Mouse (Mus musculus) kidney, embryonic 15.5 days (tissue): ENCODE measurements around the gene Zbtb20. TPM values are rescaled to one million over a fixed set of nuclear protein-coding genes. Genes with fewer than 3 reads are reported as not detected.

Experiments used
- ATAC-seq: fragments of 200-750 bp; cut with Nextera tagmentation; replicated peaks from 2 replicates; pipeline ENCODE4 v1.8.0; 2017; ENCODE audit warnings: moderate TSS enrichment; ENCODE audit not compliant: low FRiP score
- H3K27ac ChIP-seq: fragments of 300-500 bp; sonication (generic); 2 replicates; pipeline ENCODE4 v1.5.1; 2015; ENCODE audit warnings: mild to moderate bottlenecking, inconsistent platforms
- H3K27me3 ChIP-seq: fragments of 300-500 bp; sonication (generic); 2 replicates; pipeline ENCODE4 v1.6.1; 2015; ENCODE audit warnings: inconsistent platforms
- H3K36me3 ChIP-seq: fragments of 300-500 bp; sonication (generic); 2 replicates; pipeline ENCODE4 v1.6.1; 2015; ENCODE audit warnings: inconsistent platforms
- H3K4me1 ChIP-seq: fragments of 300-500 bp; sonication (generic); 2 replicates; pipeline ENCODE4 v1.6.1; 2015; ENCODE audit warnings: inconsistent platforms
- H3K4me2 ChIP-seq: fragments of 300-500 bp; sonication (generic); 2 replicates; pipeline ENCODE4 v1.6.1; 2015; ENCODE audit warnings: moderate library complexity, mild to moderate bottlenecking, inconsistent platforms
- H3K4me3 ChIP-seq: fragments of 300-500 bp; sonication (generic); replicated peaks from 2 replicates; pipeline ENCODE4 v1.5.1; 2015; ENCODE audit warnings: mild to moderate bottlenecking, inconsistent platforms
- H3K9ac ChIP-seq: fragments of 300-500 bp; sonication (generic); 2 replicates; pipeline ENCODE4 v1.6.1; 2015; ENCODE audit warnings: mild to moderate bottlenecking, inconsistent platforms
- H3K9me3 ChIP-seq: fragments of 300-500 bp; sonication (generic); replicated peaks from 2 replicates; pipeline ENCODE4 v1.6.1; 2016; ENCODE audit warnings: inconsistent platforms
- WGBS: fragments of 180-500 bp; shearing (Covaris S2); methylation state at CpG from one replicate; pipeline ENCODE4 v1.1.7; 2015; ENCODE audit warnings: mixed read lengths; 5-methylcytosine and 5-hydroxymethylcytosine counted together
- polyA plus RNA-seq: library from polyadenylated mRNA; unstranded; fragments of >200 nt; fragmentation: Nextera tagmentation; extraction: Ambion mirVana; gene quantifications from 2 replicates; pipeline ENCODE4 v1.2.1, GENCODE M21; 2015

Zbtb20 gene
- 41.2 and 42.1 TPM in 2 replicates for polyA plus RNA-seq

DNA sequence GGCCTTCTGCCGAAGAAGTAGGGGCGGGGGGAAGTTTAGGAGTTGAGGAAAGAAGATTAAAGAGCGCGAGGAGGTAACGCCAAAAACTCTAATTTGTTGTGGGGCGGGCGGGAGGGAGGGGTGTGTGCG, at the start of gene Zbtb20:
TSS of gene Zbtb20 (plus strand) at position 30 of the 129 bp plus-strand sequence.
- Histone ChIP-seq H3K4me1 (peaks cover 13% of the 10 kb centered on the region; the same call in 1 of the 2 replicates), H3K36me3 (no peaks in the 10 kb centered on the region), H3K4me3 (peak within 1 kb of the TSS; percentile 70), H3K27ac (peak within 1 kb of the TSS; percentile 100), H3K9ac (peak within 1 kb of the TSS; percentile 70), H3K27me3 (no peaks in the 10 kb centered on the region), H3K9me3 (no peaks in the 10 kb centered on the region), H3K4me2 (peak within 1 kb of the TSS; percentile 66)
- 0% methylated on average over 7 of the region's 8 CpGs for WGBS
- no peak for ATAC-seq

DNA sequence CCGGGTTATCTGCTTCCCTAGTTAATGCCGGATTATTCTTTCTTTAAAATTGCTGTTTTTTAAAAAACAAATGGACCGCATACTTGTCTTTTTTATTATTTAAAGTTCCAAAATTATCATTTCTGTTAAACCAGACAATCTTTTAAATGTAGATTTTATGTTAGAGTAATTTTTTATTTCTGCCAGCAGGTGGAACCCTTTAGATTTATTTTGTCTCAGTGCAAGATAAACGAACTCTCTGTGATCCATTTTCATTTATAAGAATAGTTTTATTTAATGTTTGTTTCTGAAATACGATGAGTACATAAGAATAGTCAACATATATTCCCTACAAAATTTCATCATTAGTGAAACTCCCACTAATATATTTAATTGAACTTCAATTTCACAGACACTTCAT, 39.7 kb upstream of the Zbtb20 start:
- Histone ChIP-seq H3K4me2 (no peak overlapping the region), H3K36me3 (no peaks in the 10 kb centered on the region), H3K4me3 (no peak overlapping the region), H3K4me1 (no peaks in the 10 kb centered on the region), H3K27ac (no peak overlapping the region), H3K27me3 (no peaks in the 10 kb centered on the region), H3K9ac (no peak overlapping the region), H3K9me3 (no peaks in the 10 kb centered on the region)
- 69% methylated on average over 5 of the region's 5 CpGs for WGBS
- ATAC-seq: no peak

DNA sequence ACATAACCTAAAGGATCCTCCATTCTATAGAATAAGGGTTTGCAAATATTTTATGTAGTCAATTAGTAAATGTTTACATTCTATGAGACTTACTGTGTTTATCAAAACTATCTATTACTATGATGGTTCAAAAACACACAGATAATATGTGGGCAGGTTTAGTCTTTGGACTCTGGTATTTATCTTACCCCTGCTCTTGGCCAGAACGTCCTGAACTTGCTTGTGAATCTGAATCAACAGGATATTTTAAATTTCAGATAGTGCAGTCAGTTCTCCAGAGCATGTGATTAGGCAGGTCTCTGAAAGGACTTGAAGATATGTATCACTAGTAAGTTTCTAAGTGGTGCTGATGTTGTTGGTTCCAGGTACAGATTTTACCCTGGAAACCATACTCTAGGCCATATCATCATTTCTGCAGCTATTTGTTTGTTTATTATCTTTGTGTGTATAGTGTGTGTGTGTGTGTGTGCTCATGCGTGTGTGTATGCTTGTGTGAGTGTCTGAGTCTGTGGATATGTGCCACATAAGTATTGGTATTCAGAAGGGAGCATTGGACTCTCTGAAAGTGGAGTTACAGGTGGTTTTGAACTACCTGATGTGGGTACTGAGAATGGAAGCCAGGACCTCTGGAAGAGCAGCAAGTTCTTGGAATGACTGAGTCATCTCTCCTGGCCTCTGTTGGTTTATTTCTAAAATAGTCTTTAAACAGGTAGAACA, 39.1 kb upstream of the Zbtb20 start:
- no peak overlapping the region for H3K9ac ChIP-seq
- H3K9me3 ChIP-seq: no peaks in the 10 kb centered on the region
- no peak overlapping the region for H3K4me3 ChIP-seq
- H3K4me2 ChIP-seq: no peak overlapping the region
- no peaks in the 10 kb centered on the region for H3K36me3 ChIP-seq
- 66% methylated on average over 2 of the region's 2 CpGs for WGBS
- no peak overlapping the region for H3K27ac ChIP-seq
- no peaks in the 10 kb centered on the region for H3K4me1 ChIP-seq
- ATAC-seq: no peak
- H3K27me3 ChIP-seq: no peaks in the 10 kb centered on the region

DNA sequence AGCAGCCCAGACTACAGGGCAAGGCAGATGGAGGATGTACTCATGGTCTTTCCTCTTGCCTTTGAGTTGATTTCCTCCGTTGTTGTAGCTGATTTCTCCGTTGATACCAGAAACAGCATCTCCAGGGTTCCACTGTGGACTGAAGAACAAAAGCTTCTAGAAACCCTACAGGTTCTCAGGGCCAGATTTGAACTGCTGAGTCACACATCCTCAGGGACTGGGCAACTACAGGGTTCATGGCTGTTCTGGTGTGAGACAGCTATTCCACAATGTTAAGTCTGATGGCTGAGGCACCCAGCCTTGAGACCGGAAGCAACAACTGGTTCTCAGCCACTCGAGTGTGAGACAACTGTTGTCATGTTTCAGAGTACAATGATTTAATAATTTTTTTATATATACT, 37.5 kb upstream of the Zbtb20 start:
- Histone ChIP-seq H3K9ac (no peak overlapping the region), H3K4me1 (no peaks in the 10 kb centered on the region), H3K27me3 (no peaks in the 10 kb centered on the region), H3K9me3 (no peaks in the 10 kb centered on the region), H3K27ac (no peak overlapping the region), H3K36me3 (no peaks in the 10 kb centered on the region), H3K4me2 (no peak overlapping the region), H3K4me3 (no peak overlapping the region)
- 89% methylated on average over 4 of the region's 4 CpGs for WGBS
- ATAC-seq: no peak

DNA sequence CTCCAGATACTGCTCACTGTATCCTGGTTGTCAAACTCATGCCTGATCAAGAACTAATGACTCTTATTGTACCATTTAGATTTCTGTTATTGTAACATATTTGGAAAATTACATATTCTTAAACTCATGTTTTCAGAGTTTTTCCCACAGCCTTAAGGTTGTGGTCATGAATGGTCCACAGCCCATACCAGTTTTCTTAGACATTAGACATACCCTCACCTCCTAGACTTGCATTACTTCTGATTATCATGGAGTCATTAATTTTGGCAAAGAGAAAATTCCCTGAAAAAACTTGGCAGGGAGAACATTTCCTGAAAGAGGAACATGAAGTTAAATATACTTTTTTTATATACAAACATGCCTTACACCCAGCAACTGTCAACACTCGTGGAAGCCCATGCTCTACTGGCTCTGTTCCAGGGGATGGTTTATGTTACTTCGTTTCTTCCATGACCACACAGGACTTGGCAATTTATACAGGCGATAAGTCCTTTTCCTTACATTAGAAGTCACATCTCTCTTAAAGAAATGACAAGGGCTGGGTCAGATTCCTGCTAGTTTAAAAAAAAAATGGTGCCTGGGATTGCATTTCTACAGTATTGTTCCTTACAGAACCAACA, 18.0 kb upstream of the Zbtb20 start:
- Histone ChIP-seq H3K27ac (no peak overlapping the region), H3K4me2 (no peak overlapping the region), H3K27me3 (no peaks in the 10 kb centered on the region), H3K9me3 (no peaks in the 10 kb centered on the region), H3K9ac (no peak overlapping the region), H3K4me1 (no peaks in the 10 kb centered on the region), H3K36me3 (no peaks in the 10 kb centered on the region), H3K4me3 (no peak overlapping the region)
- 64% methylated on average over 3 of the region's 3 CpGs for WGBS
- no peak for ATAC-seq

DNA sequence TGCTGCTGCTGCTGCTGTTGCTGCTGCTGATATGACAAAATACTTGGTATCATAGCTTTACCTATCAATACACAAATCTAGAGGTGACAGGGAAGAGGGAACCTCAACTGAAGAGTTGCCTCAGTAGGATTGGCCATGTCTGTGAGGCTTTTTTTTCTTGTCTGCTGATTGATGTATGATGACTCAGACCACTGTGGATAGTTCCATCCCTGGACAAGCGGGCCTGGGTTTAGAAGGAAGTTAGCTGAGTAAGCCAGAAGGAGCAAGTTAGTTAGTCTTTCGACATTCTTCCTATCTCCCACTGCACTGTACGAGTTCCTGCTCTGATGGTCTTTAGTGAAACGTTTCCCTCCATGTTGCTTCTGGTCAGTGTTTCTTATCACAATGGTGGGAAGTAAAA, 16.4 kb upstream of the Zbtb20 start:
- no peak overlapping the region for H3K27ac ChIP-seq
- WGBS: 87% methylated on average over 4 of the region's 4 CpGs
- no peak for ATAC-seq

DNA sequence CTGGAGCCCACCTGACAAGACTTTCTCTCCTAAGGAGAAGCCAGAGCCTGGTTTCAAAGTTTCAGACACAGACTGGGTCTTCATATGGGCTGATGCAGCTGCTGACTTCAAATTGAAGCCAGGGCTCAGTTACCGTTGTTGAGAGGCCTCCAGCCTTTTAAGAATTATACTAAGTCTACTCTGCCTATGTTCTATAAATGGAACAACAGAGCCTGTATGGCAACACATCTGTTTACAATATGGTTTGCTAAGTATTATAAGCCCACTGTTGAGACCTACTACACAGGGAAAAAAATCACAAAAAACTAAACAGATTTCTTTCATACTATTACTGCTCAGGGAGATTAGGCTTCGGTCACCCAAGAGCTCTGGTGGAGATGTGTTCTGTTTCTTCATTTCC, 12.4 kb upstream of the Zbtb20 start:
- Histone ChIP-seq H3K9me3 (no peaks in the 10 kb centered on the region), H3K36me3 (no peaks in the 10 kb centered on the region), H3K4me3 (no peak overlapping the region), H3K4me2 (no peak overlapping the region), H3K27me3 (no peaks in the 10 kb centered on the region), H3K27ac (no peak overlapping the region), H3K4me1 (no peaks in the 10 kb centered on the region), H3K9ac (no peak overlapping the region)
- WGBS: 87% methylated on average over 2 of the region's 2 CpGs
- no peak for ATAC-seq

More for the DNA sequence above, 16.4 kb upstream of the Zbtb20 start:
- Histone ChIP-seq H3K4me1 (no peaks in the 10 kb centered on the region), H3K36me3 (no peaks in the 10 kb centered on the region), H3K9ac (no peak overlapping the region), H3K9me3 (no peaks in the 10 kb centered on the region), H3K4me3 (no peak overlapping the region), H3K4me2 (no peak overlapping the region), H3K27me3 (no peaks in the 10 kb centered on the region)

DNA sequence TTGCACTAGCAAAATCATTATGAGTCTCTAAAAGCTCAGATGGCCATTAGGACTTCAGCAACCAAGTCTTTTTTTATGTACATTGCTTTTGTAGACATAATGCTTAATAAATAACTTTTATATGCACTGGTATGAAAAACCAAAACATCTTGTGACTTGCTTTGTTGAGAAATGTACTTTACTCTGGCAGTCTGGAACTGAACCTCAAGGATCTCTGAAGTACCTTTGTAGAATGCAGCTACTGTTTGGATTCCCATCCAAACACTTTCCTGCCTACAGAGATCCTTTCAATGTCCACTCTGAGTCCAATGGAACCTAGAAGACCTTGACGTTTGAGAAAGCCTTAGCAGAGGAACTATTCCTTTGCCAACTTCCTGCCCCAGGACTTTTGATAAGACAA, 9.6 kb upstream of the Zbtb20 start:
- H3K27me3 ChIP-seq: no peaks in the 10 kb centered on the region
- H3K9ac ChIP-seq: no peak overlapping the region
- WGBS: 66% methylated on average over 1 of the region's 1 CpGs

DNA sequence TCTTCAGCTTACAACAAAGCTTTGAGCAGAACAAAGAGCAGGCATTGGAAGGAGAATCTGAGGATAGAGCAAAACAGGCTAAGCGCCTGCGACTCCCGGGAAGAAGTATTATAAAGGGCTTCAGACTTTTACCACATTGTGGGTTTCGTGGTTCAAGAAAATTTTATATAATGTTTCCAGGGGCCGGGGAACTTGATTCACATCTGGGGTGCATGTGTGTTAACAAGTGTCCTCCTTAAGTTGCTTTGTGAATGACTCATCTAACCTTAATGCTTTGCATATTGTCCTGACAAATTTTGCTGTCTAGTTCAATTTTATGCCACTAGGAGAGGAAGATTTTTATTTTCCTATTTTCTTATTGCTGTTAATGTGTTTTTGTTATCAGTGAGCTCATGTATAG, 3.6 kb upstream of the Zbtb20 start:
- H3K9ac ChIP-seq: no peak overlapping the region
- H3K36me3 ChIP-seq: no peaks in the 10 kb centered on the region
- no peak for ATAC-seq
- no peak overlapping the region for H3K4me3 ChIP-seq
- H3K27ac ChIP-seq: no peak overlapping the region
- H3K4me2 ChIP-seq: no peak overlapping the region
- peaks cover 7% of the 10 kb centered on the region; the same call in 1 of the 2 replicates for H3K4me1 ChIP-seq
- 91% methylated on average over 5 of the region's 5 CpGs for WGBS
- no peaks in the 10 kb centered on the region for H3K27me3 ChIP-seq
- no peaks in the 10 kb centered on the region for H3K9me3 ChIP-seq

More for the DNA sequence above, 9.6 kb upstream of the Zbtb20 start:
- ATAC-seq: no peak
- Histone ChIP-seq H3K36me3 (no peaks in the 10 kb centered on the region), H3K4me2 (no peak overlapping the region), H3K9me3 (no peaks in the 10 kb centered on the region), H3K4me3 (no peak overlapping the region), H3K27ac (no peak overlapping the region), H3K4me1 (no peaks in the 10 kb centered on the region)

DNA sequence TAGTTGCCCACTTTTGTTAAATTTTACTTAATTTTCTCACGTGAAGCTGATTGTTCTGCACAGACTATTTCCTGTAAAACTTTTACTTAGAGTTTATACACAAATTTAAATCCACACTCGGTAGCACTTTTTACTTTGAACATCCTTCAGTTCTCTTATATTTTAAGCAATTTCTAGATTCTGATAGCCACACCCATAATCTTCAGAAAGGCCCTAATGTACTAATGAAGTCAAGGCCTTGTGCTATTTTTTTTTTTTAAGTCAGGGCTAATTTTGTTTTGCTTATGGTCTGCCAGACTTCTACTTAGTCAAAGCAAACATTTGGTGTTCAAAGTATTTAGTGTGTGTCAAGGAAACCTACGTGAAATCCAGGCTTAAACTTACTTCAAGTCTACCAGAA, 1.7 kb upstream of the Zbtb20 start:
- H3K4me3 ChIP-seq: no peak overlapping the region
- H3K27me3 ChIP-seq: no peaks in the 10 kb centered on the region
- H3K36me3 ChIP-seq: no peaks in the 10 kb centered on the region
- ATAC-seq: no peak
- WGBS: 51% methylated on average over 3 of the region's 3 CpGs
- H3K9me3 ChIP-seq: no peaks in the 10 kb centered on the region
- peaks cover 13% of the 10 kb centered on the region; the same call in 1 of the 2 replicates for H3K4me1 ChIP-seq
- peak overlapping the region; percentile 100 for H3K27ac ChIP-seq
- peak overlapping the region; percentile 54; the same call in 1 of the 2 replicates for H3K4me2 ChIP-seq
- H3K9ac ChIP-seq: no peak overlapping the region

DNA sequence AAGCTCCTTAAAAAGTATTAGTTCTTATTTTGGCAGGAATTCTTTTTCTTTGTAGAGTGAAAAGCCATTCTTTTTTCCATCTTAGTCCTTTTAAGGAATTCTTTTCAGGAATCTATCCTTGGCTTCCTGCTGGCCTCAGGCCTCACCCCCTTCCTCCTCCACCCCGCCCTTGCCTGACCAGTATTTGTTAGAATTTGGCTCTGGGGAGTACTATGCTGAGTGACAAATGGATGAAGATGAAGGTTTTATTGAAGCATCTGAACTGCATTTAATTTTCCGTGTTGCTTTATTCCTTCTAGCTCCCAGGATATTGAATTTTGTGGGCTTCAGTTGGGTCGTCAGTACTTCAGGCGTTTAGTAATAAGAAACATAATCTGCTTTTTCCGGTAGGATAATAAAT, 1.2 kb upstream of the Zbtb20 start:
- H3K9me3 ChIP-seq: no peaks in the 10 kb centered on the region
- 0% methylated on average over 5 of the region's 5 CpGs for WGBS
- peak overlapping the region; percentile 54 for H3K4me2 ChIP-seq
- peak overlapping the region; percentile 43 for H3K9ac ChIP-seq
- no peaks in the 10 kb centered on the region for H3K27me3 ChIP-seq
- H3K27ac ChIP-seq: peak overlapping the region; percentile 100
- peaks cover 13% of the 10 kb centered on the region; the same call in 1 of the 2 replicates for H3K4me1 ChIP-seq
- no peak for ATAC-seq
- no peaks in the 10 kb centered on the region for H3K36me3 ChIP-seq
- H3K4me3 ChIP-seq: peak overlapping the region; percentile 44

DNA sequence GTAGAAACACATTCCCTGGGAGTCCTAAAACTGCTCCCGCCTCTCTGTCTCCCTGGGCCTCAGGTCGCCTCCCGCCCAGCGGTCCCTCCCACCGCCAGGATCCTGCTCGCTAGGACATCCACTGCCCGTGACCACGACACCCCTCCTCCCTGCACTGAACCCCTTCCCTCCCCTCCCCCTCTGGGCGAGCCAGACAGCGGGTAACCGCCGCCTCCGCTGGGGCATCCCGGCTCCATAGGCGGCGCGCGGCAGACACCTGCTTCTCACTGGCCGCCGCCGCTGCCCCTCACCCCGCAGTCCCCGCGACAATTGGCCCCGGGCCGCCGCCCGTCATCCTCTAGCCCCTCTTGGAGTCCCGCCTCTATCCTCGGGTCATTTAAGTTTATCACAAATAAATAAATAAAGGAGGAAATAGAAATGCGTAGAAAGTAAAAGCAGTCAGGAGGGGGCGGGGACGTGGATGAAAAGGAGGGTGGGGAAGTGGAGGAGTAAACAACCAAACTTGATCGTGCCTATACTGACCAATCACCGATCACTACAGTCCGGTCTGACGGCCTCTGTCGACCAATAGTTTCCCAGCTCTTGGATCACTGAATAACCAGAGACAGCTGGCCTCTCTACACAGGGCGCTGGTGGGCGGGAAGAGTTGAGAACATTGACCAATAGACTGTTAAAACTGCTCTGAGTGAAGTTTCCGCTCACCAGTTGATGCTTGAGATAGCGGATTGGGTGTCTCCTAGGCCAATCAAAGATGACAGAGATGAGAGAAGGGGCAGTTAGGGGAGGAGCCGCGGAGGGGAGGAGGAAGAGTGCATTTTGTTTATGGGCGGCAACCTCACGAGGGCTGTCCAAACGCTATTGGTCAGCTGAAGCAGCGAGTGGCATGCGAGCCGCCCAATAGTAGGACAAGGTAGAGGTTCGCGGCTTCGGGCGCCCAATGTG, 500 bp upstream of the Zbtb20 start:
- no peaks in the 10 kb centered on the region for H3K27me3 ChIP-seq
- H3K4me1 ChIP-seq: peaks cover 13% of the 10 kb centered on the region; the same call in 1 of the 2 replicates
- no peaks in the 10 kb centered on the region for H3K9me3 ChIP-seq
- ATAC-seq: peak; percentile 96
- H3K27ac ChIP-seq: peak overlapping the region; percentile 100
- H3K4me3 ChIP-seq: peak overlapping the region; percentile 70
- peak overlapping the region; percentile 54 for H3K4me2 ChIP-seq
- under 1% methylated on average over 54 of the region's 54 CpGs for WGBS
- H3K36me3 ChIP-seq: no peaks in the 10 kb centered on the region
- H3K9ac ChIP-seq: peak overlapping the region; percentile 43
